Mouse (Mus musculus) heart, embryonic 11.5 days (tissue): ENCODE data around the gene Dclk2. TPM values are rescaled to one million over a fixed set of nuclear protein-coding genes. Genes with fewer than 3 reads are reported as not detected.

Experiments used
- ATAC-seq: fragments of 200-750 bp; cut with Nextera tagmentation; replicated peaks from 2 replicates; pipeline ENCODE4 v1.8.0; 2017; ENCODE audit warnings: moderate library complexity; ENCODE audit not compliant: insufficient number of reproducible peaks, low FRiP score, low TSS enrichment
- H3K27ac ChIP-seq: fragments of 300-500 bp; sonication (generic); 2 replicates; pipeline ENCODE4 v1.5.1; 2014; ENCODE audit warnings: mild to moderate bottlenecking, low read depth, low read length
- H3K27me3 ChIP-seq: fragments of 300-500 bp; sonication (generic); 2 replicates; pipeline ENCODE4 v1.6.1; 2014; ENCODE audit warnings: mild to moderate bottlenecking, low read length, mixed read lengths; ENCODE audit not compliant: control insufficient read depth, insufficient read depth
- H3K36me3 ChIP-seq: fragments of 300-500 bp; sonication (generic); 2 replicates; pipeline ENCODE4 v1.6.1; 2014; ENCODE audit warnings: mild to moderate bottlenecking, low read length, moderate library complexity, mixed read lengths; ENCODE audit not compliant: control insufficient read depth, insufficient read depth
- H3K4me1 ChIP-seq: fragments of 300-500 bp; sonication (generic); 2 replicates; pipeline ENCODE4 v1.6.1; 2014; ENCODE audit warnings: low read length; ENCODE audit not compliant: control insufficient read depth, insufficient read depth
- H3K4me2 ChIP-seq: fragments of 300-500 bp; sonication (generic); 2 replicates; pipeline ENCODE4 v1.6.1; 2014; ENCODE audit warnings: mild to moderate bottlenecking, moderate library complexity
- H3K4me3 ChIP-seq: fragments of 300-500 bp; sonication (generic); 2 replicates; pipeline ENCODE4 v1.5.1; 2014; ENCODE audit warnings: low read depth, low read length
- H3K9ac ChIP-seq: fragments of 300-500 bp; sonication (generic); 2 replicates; pipeline ENCODE4 v1.6.1; 2014; ENCODE audit warnings: mild to moderate bottlenecking, low read depth, low read length, moderate library complexity
- H3K9me3 ChIP-seq: fragments of 300-500 bp; sonication (generic); replicated peaks from 2 replicates; pipeline ENCODE4 v1.6.1; 2016; ENCODE audit warnings: low read length; ENCODE audit not compliant: control insufficient read depth
- WGBS: fragments of 180-500 bp; shearing (Covaris S2); extraction: QIAGEN DNeasy Blood & Tissue Kit; methylation state at CpG from one replicate; pipeline ENCODE4 v1.1.7; 2014; ENCODE audit not compliant: insufficient replicate concordance; 5-methylcytosine and 5-hydroxymethylcytosine counted together
- polyA plus RNA-seq: library from polyadenylated mRNA; unstranded; fragments of >200 nt; fragmentation: Nextera tagmentation; extraction: Ambion mirVana; gene quantifications from 2 replicates; pipeline ENCODE4 v1.2.1, GENCODE M21; 2014

Gene Dclk2
- polyA plus RNA-seq, 1 experiment from 2014 or later, result 4.3 TPM

GRCm38 (mm10) chr3:86950652-86951051 lies 30.0 kb upstream of the Dclk2 start:
- Histone ChIP-seq H3K4me2 (no peak overlapping the region), H3K9me3 (no peaks in the 10 kb centered on the region; the same call in 1 of the 2 replicates), H3K4me3 (no peak overlapping the region), H3K36me3 (no peaks in the 10 kb centered on the region), H3K4me1 (no peaks in the 10 kb centered on the region), H3K27me3 (no peaks in the 10 kb centered on the region), H3K9ac (no peak overlapping the region), H3K27ac (no peak overlapping the region)
- 26% methylated on average over 2 of the region's 2 CpGs for WGBS
- no peak for ATAC-seq

DNA sequence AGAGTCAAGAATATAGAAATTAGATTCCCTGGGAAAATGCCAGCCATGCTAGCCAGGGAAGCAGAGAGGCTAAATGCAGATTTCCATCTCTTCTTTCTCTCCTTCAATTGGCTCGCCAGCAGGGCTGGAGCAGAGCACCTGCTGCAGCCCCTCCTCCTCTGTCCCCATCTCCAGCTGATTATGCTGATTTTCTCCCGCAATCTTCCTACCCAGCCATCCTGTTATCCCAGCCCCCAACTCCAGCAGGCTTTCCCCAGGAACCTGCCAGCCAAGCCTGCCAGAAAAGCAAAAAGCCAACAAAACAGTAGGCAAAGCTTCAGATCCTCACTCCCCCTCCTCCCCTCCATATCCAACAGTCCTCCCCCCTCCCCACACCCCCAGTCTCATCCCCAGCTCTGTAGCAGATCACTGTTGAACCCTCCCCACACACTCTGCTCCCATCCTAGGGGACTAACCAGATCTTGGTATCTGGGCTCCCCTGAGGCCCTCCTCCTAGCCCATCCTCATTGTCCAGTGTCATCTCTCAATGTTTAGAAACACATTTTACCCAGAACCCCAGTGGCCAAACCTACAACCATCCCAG lies 15.7 kb upstream of the Dclk2 start:
- Histone ChIP-seq H3K4me1 (no peaks in the 10 kb centered on the region), H3K9ac (no peak overlapping the region), H3K9me3 (no peaks in the 10 kb centered on the region), H3K27me3 (no peaks in the 10 kb centered on the region), H3K4me2 (no peak overlapping the region), H3K36me3 (no peaks in the 10 kb centered on the region), H3K27ac (no peak overlapping the region), H3K4me3 (no peak overlapping the region)
- 20% methylated on average over 2 of the region's 2 CpGs for WGBS
- ATAC-seq, result no peak

GRCm38 (mm10) chr3:86933446-86933845 lies 12.8 kb upstream of the Dclk2 start:
- Histone ChIP-seq H3K9ac (no peak overlapping the region), H3K4me3 (no peak overlapping the region), H3K27me3 (no peaks in the 10 kb centered on the region), H3K4me2 (no peak overlapping the region), H3K9me3 (no peaks in the 10 kb centered on the region), H3K27ac (no peak overlapping the region), H3K36me3 (no peaks in the 10 kb centered on the region), H3K4me1 (no peaks in the 10 kb centered on the region)
- ATAC-seq, result no peak
- 76% methylated on average over 7 of the region's 7 CpGs for WGBS

GRCm38 (mm10) chr3:86923686-86924085 lies 3.0 kb upstream of the Dclk2 start:
- no peaks in the 10 kb centered on the region for H3K4me1 ChIP-seq
- H3K4me2 ChIP-seq, result no peak overlapping the region
- no peak overlapping the region for H3K27ac ChIP-seq
- no peaks in the 10 kb centered on the region for H3K36me3 ChIP-seq
- H3K4me3 ChIP-seq, result no peak overlapping the region
- no peak for ATAC-seq
- H3K9ac ChIP-seq, result no peak overlapping the region
- no peaks in the 10 kb centered on the region for H3K9me3 ChIP-seq
- H3K27me3 ChIP-seq, result peaks cover 12% of the 10 kb centered on the region
- 81% methylated on average over 10 of the region's 10 CpGs for WGBS

- Histone ChIP-seq H3K9ac (no peak overlapping the region), H3K36me3 (no peaks in the 10 kb centered on the region), H3K27ac (no peak overlapping the region), H3K4me2 (peak overlapping the region; percentile 93), H3K9me3 (no peaks in the 10 kb centered on the region), H3K4me1 (no peaks in the 10 kb centered on the region), H3K4me3 (0 out of 2 replicates have a peak overlapping the region, but pooled peaks have one; percentile 53), H3K27me3 (peaks cover 14% of the 10 kb centered on the region)
- no peak for ATAC-seq
- WGBS, result 60% methylated on average over 18 of the region's 18 CpGs
These were observed 726 bp upstream of the Dclk2 start for GRCm38 (mm10) chr3:86921181-86921975.

DNA sequence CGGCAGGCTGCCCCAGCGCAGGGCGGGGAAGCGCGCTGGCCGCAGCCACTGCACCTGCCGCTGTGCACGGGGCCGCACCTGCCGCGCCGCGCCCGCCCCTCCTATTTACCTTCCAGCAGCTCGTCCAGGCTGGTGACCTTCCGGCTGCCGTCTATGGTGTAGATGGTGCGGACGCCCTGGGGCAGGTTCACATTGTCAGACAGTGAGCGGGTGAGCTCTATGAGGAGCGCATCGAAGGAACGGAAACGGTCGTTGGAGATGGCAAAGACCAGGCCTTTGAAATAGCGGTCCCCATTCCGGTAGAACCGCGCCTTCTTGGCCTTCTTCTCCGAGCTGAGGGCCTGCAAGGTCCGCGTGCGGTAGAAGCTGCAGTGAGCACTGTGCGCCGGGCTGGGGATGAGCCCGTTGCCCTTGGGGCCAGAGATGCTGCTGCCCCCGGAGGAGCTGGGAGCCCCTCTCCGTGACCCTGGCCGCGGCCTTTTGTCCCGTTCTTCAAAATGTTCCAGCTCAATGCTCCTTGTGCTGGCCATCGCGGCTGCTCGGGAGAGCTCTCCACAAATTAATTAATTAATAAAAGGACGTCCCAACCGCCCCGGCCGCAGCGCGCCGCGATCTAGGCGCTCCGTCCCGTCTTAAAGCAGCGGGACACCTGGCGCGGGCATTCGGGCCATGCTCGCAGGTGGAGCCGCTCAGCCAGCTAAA lies 860 bp downstream of the Dclk2 start:
- WGBS, result 1% methylated on average over 61 of the region's 61 CpGs
- Histone ChIP-seq H3K4me1 (no peaks in the 10 kb centered on the region), H3K27ac (no peak overlapping the region), H3K9me3 (no peaks in the 10 kb centered on the region), H3K27me3 (peaks cover 14% of the 10 kb centered on the region), H3K36me3 (no peaks in the 10 kb centered on the region), H3K9ac (peak overlapping the region; percentile 67), H3K4me3 (peak overlapping the region; percentile 53), H3K4me2 (peak overlapping the region; percentile 93)
- ATAC-seq, result no peak

DNA sequence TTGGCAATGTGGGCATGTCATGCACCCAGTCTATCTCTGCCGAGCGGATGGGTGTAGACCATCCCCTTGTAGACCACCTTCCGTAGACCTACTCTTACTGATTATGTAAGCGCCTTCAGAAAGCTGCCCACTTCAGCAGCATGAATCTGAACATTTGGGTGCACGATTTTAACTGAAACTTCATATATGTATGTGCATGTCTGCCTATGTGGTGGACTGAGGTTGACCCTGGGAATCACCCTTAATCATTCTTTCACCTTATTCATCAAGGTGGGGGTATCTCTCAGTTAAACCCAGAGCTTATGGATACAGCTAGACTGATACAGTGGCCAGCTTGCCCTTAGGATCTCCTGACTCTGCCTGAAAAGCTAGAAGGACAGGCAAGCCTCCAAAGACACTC lies 3.6 kb downstream of the Dclk2 start:
- Histone ChIP-seq H3K4me1 (no peaks in the 10 kb centered on the region), H3K9me3 (no peaks in the 10 kb centered on the region), H3K4me3 (no peak overlapping the region), H3K9ac (no peak overlapping the region), H3K27ac (no peak overlapping the region), H3K4me2 (no peak overlapping the region), H3K27me3 (peaks cover 14% of the 10 kb centered on the region), H3K36me3 (no peaks in the 10 kb centered on the region)
- no peak for ATAC-seq
- 88% methylated on average over 5 of the region's 5 CpGs for WGBS

DNA sequence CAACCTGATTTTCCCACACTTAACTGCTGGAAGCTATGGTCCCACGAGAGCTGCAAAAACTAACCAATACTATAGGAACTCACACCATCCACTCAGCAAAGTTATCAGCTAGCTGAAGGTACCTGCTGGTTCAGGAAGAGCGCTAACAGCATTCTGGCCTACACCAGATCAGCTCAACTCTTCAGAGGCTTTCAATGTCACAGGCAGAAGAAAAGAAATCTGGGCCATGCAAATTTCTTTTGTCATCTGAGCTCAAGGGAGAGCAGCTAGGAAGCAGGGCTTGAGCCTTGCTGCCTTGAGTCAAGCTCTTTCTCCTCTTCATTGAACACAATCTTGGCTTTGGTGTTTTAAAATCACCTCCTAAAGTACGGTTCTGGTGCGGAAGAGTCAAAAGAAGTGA lies 4.0 kb downstream of the Dclk2 start:
- Histone ChIP-seq H3K27ac (no peak overlapping the region), H3K9me3 (no peaks in the 10 kb centered on the region), H3K36me3 (no peaks in the 10 kb centered on the region), H3K4me3 (no peak overlapping the region), H3K4me1 (no peaks in the 10 kb centered on the region), H3K27me3 (peaks cover 14% of the 10 kb centered on the region), H3K4me2 (no peak overlapping the region), H3K9ac (no peak overlapping the region)
- no peak for ATAC-seq
- WGBS, result 88% methylated on average over 4 of the region's 4 CpGs
